Comparison of ENCODE assay signal across 22 mouse cellular contexts in the genomic region with DNA sequence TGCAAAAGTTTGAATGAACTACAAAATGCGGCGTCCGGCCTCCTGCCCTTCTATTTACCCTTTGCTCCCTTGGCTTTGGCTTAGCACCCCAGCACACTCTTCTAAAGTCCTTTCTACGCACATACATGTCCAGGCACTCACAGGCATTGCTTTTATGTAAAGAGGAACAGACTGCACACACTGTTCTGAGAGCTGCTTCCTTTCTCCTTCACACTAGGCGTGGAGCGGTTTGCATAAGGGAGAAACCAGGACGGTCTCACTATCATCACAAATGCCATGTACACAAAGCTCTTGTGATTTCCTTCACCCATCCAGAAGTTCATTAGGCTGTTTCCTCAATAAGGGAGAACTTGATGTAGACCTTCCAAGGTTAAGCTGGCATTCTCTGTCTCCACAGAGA. TPM values are rescaled to one million over a fixed set of nuclear protein-coding genes. Genes with fewer than 3 reads are reported as not detected.
DNase-seq lines count a peak whose midpoint lies in the region; ATAC-seq and TF ChIP-seq lines count a peak whose summit lies in the region.
"Had no signal": no experiment of that assay in that cellular context is flagged by ENCODE, and none has a peak within 500 bp of the region (broad histone marks: within the 10 kb centered on the region; RNA-seq: fewer than 3 reads in every experiment).

No protein-coding gene starts in this region.

- no peak for TF ChIP-seq POLR2A in bone marrow, adult 2 months (IDR thresholded peaks at IDR 0.05; ENCODE audit: borderline replicate concordance, control insufficient read depth, low read depth, low read length)
- TF ChIP-seq POLR2A in bone marrow macrophage, adult 2 months (IDR thresholded peaks at IDR 0.05; ENCODE audit: borderline replicate concordance, low read depth, low read length), result no peak

- ATAC-seq in liver, embryonic 16.5 days (ENCODE audit: low read depth), result no peak
- peak; percentile 45 for ATAC-seq in megakaryocyte, adult 5-6 weeks (ENCODE audit: poor library complexity, severe bottlenecking)
- no peak for ATAC-seq in hindbrain, postnatal 0 days
- no peak for ATAC-seq in CD4-positive, CD25-positive, alpha-beta regulatory T cell, adult 4 months
- ATAC-seq: forebrain, embryonic 13.5 days; lung, postnatal 0 days; midbrain, embryonic 15.5 days had no signal

- no peak overlapping the region for H3K4me2 ChIP-seq in liver, embryonic 16.5 days (ENCODE audit: low read depth, low read length)
- H3K4me2 ChIP-seq in hindbrain, postnatal 0 days (ENCODE audit: low read depth, low read length), result no peak overlapping the region
- H3K4me2 ChIP-seq: embryonic facial prominence, embryonic 12.5 days; forebrain, embryonic 13.5 days; hindbrain, embryonic 12.5 days; liver, embryonic 13.5 days; midbrain, embryonic 15.5 days had no signal

- H3K27me3 ChIP-seq in liver, embryonic 16.5 days (ENCODE audit: control insufficient read depth, insufficient read depth, low read depth, low read length), result no peaks in the 10 kb centered on the region
- H3K27me3 ChIP-seq in hindbrain, postnatal 0 days (ENCODE audit: insufficient read depth, low read length), result no peaks in the 10 kb centered on the region
- H3K27me3 ChIP-seq: forebrain, embryonic 13.5 days; hindbrain, embryonic 12.5 days; liver, embryonic 13.5 days; midbrain, embryonic 15.5 days had no signal

- no peak for DNase-seq in liver
- no peak for DNase-seq in hindbrain, postnatal 0 days (ENCODE audit: low spot score)
- DNase-seq: adrenal gland, adult 8-10 months; cerebellum, adult 8-10 months; gastrocnemius, postnatal 25 days; heart, postnatal 14 days; kidney, adult 8-10 months; kidney, postnatal 14 days; left cerebral cortex, postnatal 4 days; liver, embryonic 13.5 days had no signal

- TF ChIP-seq CTCF in bone marrow, adult 2 months (IDR thresholded peaks at IDR 0.05; ENCODE audit: control insufficient read depth, insufficient read depth, low read length), result no peak
- no peak for TF ChIP-seq CTCF in bone marrow macrophage, adult 2 months (IDR thresholded peaks at IDR 0.05; ENCODE audit: low read depth, low read length)
- no peak for TF ChIP-seq CTCF in hindbrain, postnatal 0 days (IDR thresholded peaks at IDR 0.05; ENCODE audit: low read depth)

- peak overlapping the region; percentile 2; the same call in 1 of the 2 replicates for H3K27ac ChIP-seq in liver, embryonic 16.5 days (ENCODE audit: low read length)
- peak overlapping the region; percentile 75 for H3K27ac ChIP-seq in bone marrow, adult 2 months (ENCODE audit: control insufficient read depth, insufficient read depth, low read depth, low read length, poor library complexity)
- H3K27ac ChIP-seq in bone marrow macrophage, adult 2 months (ENCODE audit: insufficient read depth, low read depth, low read length), result peak overlapping the region; percentile 97
- H3K27ac ChIP-seq in hindbrain, postnatal 0 days, result no peak overlapping the region
- H3K27ac ChIP-seq: embryonic facial prominence, embryonic 12.5 days; forebrain, embryonic 13.5 days; heart, embryonic 10.5 days; hindbrain, embryonic 12.5 days; liver, embryonic 13.5 days; midbrain, embryonic 15.5 days had no signal

- H3K4me3 ChIP-seq in liver, embryonic 16.5 days (ENCODE audit: low read depth, low read length), result no peak overlapping the region
- no peak overlapping the region for H3K4me3 ChIP-seq in bone marrow, adult 2 months (replicated peaks; ENCODE audit: control insufficient read depth, low read depth, low read length)
- H3K4me3 ChIP-seq in bone marrow macrophage, adult 2 months (ENCODE audit: insufficient read depth, low read length), result no peak overlapping the region
- H3K4me3 ChIP-seq in hindbrain, postnatal 0 days (ENCODE audit: low read length), result no peak overlapping the region
- H3K4me3 ChIP-seq: embryonic facial prominence, embryonic 12.5 days; erythroblast, embryonic 14.5 days; forebrain, embryonic 13.5 days; heart, embryonic 10.5 days; hindbrain, embryonic 12.5 days; liver, embryonic 13.5 days; midbrain, embryonic 15.5 days had no signal

- peaks cover 12% of the 10 kb centered on the region for H3K4me1 ChIP-seq in liver, embryonic 16.5 days (ENCODE audit: control insufficient read depth, low read depth, low read length)
- peaks cover 9% of the 10 kb centered on the region for H3K4me1 ChIP-seq in bone marrow, adult 2 months (ENCODE audit: control insufficient read depth, insufficient read depth, low read length)
- peaks cover 38% of the 10 kb centered on the region for H3K4me1 ChIP-seq in bone marrow macrophage, adult 2 months (ENCODE audit: control insufficient read depth, insufficient read depth, low read length)
- H3K4me1 ChIP-seq in hindbrain, postnatal 0 days (ENCODE audit: insufficient read depth, low read length), result no peaks in the 10 kb centered on the region
- H3K4me1 ChIP-seq: embryonic facial prominence, embryonic 12.5 days; forebrain, embryonic 13.5 days; heart, embryonic 10.5 days; hindbrain, embryonic 12.5 days; midbrain, embryonic 15.5 days had no signal

- no peaks in the 10 kb centered on the region for H3K36me3 ChIP-seq in liver, embryonic 16.5 days (ENCODE audit: control insufficient read depth, insufficient read depth)
- H3K36me3 ChIP-seq in hindbrain, postnatal 0 days (ENCODE audit: insufficient read depth, low read length), result no peaks in the 10 kb centered on the region
- H3K36me3 ChIP-seq: embryonic facial prominence, embryonic 12.5 days; heart, embryonic 10.5 days; hindbrain, embryonic 12.5 days; liver, embryonic 13.5 days; midbrain, embryonic 15.5 days had no signal

- no peak overlapping the region for H3K9ac ChIP-seq in liver, embryonic 16.5 days (ENCODE audit: low read depth, low read length)
- no peak overlapping the region for H3K9ac ChIP-seq in hindbrain, postnatal 0 days (replicated peaks; ENCODE audit: low read length)
- H3K9ac ChIP-seq: embryonic facial prominence, embryonic 12.5 days; forebrain, embryonic 13.5 days; hindbrain, embryonic 12.5 days; liver, embryonic 13.5 days; midbrain, embryonic 15.5 days had no signal

- WGBS in liver, embryonic 16.5 days (ENCODE audit: insufficient replicate concordance), result 70% methylated on average over 7 of the region's 7 CpGs
- WGBS in bone marrow, adult 2 months, result 47% methylated on average over 7 of the region's 7 CpGs
- 82% methylated on average over 7 of the region's 7 CpGs for WGBS in hindbrain, postnatal 0 days

- no peaks in the 10 kb centered on the region for H3K9me3 ChIP-seq in liver, embryonic 16.5 days (replicated peaks; ENCODE audit: control insufficient read depth, low read length)
- no peaks in the 10 kb centered on the region for H3K9me3 ChIP-seq in hindbrain, postnatal 0 days (ENCODE audit: low read length)
- H3K9me3 ChIP-seq: embryonic facial prominence, embryonic 12.5 days; forebrain, embryonic 13.5 days; heart, embryonic 10.5 days; hindbrain, embryonic 12.5 days; liver, embryonic 13.5 days; midbrain, embryonic 15.5 days had no signal

RNA-seq across cellular contexts. Expression of gene 4930426L09Rik, which starts 8.0 kb away (rescaled TPM):
- 0.12 and 0.15 TPM in 2 replicates for polyA plus RNA-seq in liver, embryonic 16.5 days (2015; fragmentation: Nextera tagmentation; extraction: Ambion mirVana)
- 2.4 TPM in 1 of 2 replicates, not detected in the other for polyA plus RNA-seq in bone marrow, adult 2 months (2011; ENCODE audit: insufficient read depth, insufficient read length, low replicate concordance, missing spikeins)
- polyA plus RNA-seq in bone marrow macrophage, adult 2 months (2012; ENCODE audit: insufficient read depth, insufficient read length, missing spikeins), result 1.8 and 2.0 TPM in 2 replicates
- 2.1 and 3.0 TPM in 2 replicates for total RNA-seq in megakaryocyte, adult 5-6 weeks (2015)
- 0.53 and 0.59 TPM in 2 replicates for total RNA-seq in megakaryocyte, adult 5-6 weeks (2017)
- total RNA-seq in hindbrain, postnatal 0 days (2014; rRNA removed), result 0.68 and 2.0 TPM in 2 replicates
- polyA plus RNA-seq in hindbrain, postnatal 0 days (2015; fragmentation: Nextera tagmentation; extraction: Ambion mirVana), result 0.35 and 0.76 TPM in 2 replicates
- polyA plus RNA-seq in CD4-positive, CD25-positive, alpha-beta regulatory T cell, adult 4 months (2017; shearing (Covaris generic)), result under 1 TPM; 0.30 to 0.57 TPM
- polyA plus RNA-seq: erythroblast, embryonic 14.5 days had no signal

RNA-seq across cellular contexts. Expression of gene Pip4k2a, which starts 8.2 kb away (rescaled TPM):
- polyA plus RNA-seq in liver, embryonic 16.5 days (2015; fragmentation: Nextera tagmentation; extraction: Ambion mirVana), result 13.5 and 14.6 TPM in 2 replicates
- polyA plus RNA-seq in bone marrow, adult 2 months (2011; ENCODE audit: insufficient read depth, insufficient read length, low replicate concordance, missing spikeins), result 37.2 and 46.7 TPM in 2 replicates
- polyA plus RNA-seq in bone marrow macrophage, adult 2 months (2012; ENCODE audit: insufficient read depth, insufficient read length, missing spikeins), result 165 and 187 TPM in 2 replicates
- total RNA-seq in megakaryocyte, adult 5-6 weeks (2015), result 121 and 123 TPM in 2 replicates
- 63.0 and 64.8 TPM in 2 replicates for total RNA-seq in megakaryocyte, adult 5-6 weeks (2017)
- 5.5 and 5.6 TPM in 2 replicates for total RNA-seq in hindbrain, postnatal 0 days (2014; rRNA removed)
- 8.2 and 8.9 TPM in 2 replicates for polyA plus RNA-seq in hindbrain, postnatal 0 days (2015; fragmentation: Nextera tagmentation; extraction: Ambion mirVana)
- polyA plus RNA-seq in CD4-positive, CD25-positive, alpha-beta regulatory T cell, adult 4 months (2017; shearing (Covaris generic)), result 10 to 100 TPM; 23.7 to 25.2 TPM
